Mouse (Mus musculus) activated CD4-positive, CD25-positive, alpha-beta regulatory T cell, adult 4 months (primary cell): ENCODE data around the gene Macc1. TPM values are rescaled to one million over a fixed set of nuclear protein-coding genes. Genes with fewer than 3 reads are reported as not detected.

Experiments
- ATAC-seq: one replicate; pipeline ENCODE4 v1.8.0; 2017
- polyA plus RNA-seq, 2 experiments: library from polyadenylated mRNA; unstranded; fragments of 100-300 nt; shearing (Covaris generic); gene quantifications; one replicate each; pipeline ENCODE4 v1.2.1; 2017

Macc1 gene
- polyA plus RNA-seq, 2 experiments from 2014 or later, result not detected

DNA sequence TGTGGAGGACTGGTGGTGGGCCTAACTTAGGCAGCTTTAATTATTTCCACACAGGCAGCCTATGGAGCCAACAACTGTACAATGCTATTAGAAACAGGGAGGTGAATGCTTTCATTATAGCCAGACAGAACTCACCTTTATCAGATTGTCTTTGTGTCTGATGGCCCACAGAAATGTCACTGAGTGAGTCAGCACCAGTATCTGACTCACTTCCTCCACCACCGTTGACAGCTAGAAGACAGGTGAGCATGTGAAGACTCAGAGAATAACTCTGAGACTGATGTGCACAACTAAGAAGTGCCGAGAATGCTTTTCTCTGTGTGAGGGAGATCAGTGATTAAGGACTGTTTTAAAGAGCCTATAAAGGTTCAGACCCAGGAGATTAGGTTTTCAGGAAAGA is 73.9 kb downstream of the Macc1 start:
- peak; percentile 83 for ATAC-seq

DNA sequence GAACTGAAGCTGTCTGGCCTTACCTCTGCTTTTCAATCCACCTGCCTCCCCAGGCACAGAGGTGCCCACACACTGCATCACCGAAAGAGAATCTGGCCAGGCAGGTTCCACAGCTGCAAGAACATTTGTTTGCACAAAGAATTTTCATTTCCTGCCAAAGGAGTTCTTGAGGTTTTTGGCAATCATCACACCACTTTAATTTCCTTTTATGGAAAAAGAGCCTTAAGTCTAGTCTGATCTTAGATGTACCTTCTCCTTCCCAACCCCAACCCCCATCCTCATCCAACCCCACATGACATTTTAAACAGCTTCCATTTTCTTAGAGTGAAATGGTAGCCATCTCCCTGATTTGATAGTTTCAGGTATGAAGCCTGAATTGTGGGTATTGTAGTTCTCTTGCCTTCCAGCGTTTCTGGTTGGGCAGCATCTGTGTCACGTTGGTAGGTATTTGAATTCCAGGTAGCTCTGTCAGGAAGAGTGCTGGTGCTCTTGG is 76.2 kb downstream of the Macc1 start:
- ATAC-seq, result no peak

DNA sequence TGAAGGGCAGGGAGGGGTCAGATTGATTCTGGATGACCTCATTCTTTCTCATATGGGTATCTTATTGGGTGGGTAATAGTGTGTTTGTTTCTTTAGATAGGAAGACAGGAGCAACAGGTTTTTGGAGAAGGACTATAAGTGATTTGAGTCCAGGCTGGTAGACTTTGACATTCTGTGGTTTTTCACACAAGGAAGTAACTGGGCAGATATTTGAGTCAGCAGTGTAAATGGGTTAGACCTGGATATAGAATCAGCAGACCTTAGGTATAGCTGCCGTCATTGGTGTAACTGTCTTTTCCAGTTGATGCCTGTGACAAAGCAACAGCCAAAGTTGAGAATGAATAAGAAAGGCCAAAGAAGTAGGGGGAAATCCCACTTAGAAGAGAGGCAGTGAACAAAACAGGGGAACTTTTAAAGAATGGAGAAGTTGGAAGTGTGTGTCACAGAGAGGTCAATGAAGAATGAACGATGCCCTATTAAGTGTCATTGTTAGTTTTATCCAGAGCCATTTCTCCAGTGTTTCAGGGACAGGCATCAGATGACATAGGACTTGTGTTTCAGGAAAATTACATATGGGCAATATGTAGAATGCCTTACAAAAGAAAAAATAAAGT is 84.1 kb downstream of the Macc1 start:
- ATAC-seq, result no peak

DNA sequence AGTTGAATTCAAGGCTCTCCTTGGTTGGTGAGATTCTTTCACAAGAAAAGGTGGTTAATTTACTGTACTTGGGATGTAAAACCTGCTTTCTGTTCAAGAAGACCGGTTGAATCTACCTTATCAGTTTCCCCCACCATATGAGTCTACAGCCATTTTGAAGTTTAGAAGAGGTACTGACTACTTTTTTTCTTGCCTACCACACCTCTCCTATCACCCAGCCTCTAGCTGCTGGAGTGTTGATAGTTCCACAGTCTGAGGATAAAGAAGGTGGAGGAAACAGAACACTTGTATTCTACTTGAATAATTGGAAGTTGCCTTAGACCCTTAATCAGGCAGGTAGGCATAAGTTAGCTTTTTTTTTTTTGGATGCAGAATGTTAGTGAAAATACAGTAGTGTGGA is 88.2 kb downstream of the Macc1 start:
- ATAC-seq, result no peak

DNA sequence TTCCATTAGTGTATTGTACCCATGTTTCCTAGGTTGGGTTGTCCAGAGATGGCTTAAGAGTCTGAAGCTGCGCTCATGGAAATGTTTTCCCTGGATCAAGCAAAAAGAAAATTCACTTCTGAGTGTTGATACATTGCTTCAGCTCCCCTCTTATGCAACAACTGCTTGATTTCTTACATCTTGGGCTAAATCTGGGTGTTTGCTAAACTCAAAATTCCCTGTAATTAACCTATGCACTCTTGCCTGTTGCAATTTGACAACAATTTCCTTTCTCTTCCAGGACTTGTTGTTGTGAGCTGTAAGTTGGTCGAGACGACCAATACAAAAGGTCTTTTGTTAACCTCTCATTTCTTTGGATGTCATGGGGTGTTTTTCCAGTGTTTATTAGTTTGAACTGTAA is 88.7 kb downstream of the Macc1 start:
- no peak for ATAC-seq

DNA sequence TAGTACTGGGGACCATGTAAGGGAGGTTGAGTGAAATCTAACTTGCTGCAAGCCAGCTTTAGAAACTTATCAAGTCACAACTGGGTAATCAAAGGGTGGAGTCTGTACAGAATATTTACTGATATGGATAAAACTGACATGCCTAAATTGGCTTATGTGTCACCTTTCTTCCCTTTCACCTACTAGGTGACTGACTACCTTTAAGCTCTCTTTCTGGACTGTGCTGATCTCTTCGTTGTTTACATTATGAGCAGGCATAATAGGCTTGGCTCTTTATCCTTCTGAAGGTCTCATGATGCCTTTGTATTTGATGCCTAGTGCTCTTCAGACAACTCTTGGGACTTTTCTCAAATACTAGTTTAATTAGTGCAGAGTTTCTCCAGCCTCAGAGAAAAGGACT is 90.7 kb downstream of the Macc1 start:
- ATAC-seq, result no peak

DNA sequence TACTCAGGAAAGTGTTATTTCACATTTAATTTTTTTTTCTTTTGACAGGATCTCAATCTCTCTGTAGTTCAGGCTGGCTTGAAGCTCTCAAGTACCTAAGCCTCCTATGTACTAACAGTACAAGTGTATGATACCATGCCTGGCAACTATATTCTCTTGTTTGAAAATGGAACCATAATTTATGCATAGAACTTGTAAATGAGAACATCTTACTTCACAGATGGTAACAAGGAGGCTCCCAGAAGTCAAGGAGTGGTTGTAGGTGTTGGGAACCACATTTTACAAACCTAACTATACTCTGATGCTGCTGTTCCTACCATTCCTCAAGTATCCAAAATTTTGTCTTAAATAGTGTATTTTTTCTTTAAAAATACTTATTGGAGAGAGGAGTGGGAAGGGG is 96.5 kb downstream of the Macc1 start:
- ATAC-seq, result no peak

DNA sequence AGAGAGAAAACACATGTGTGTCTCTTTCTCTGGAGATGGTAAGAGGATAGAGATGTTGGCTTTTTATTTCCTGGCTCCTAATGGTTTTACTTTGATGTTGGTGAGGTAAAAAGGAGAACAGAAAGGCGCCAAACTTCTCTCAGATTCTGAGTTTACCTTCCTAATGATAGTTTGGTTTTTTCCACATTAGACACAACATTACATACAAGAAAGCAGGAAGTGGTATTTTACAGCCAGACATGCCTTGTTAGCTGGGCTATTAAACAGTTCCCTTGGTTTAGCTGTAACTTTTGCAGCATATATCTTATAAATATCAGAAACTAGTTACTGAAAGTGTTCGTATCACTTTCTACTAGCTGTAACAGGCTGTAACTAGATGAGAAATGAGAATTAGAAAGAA is 96.9 kb downstream of the Macc1 start:
- no peak for ATAC-seq

DNA sequence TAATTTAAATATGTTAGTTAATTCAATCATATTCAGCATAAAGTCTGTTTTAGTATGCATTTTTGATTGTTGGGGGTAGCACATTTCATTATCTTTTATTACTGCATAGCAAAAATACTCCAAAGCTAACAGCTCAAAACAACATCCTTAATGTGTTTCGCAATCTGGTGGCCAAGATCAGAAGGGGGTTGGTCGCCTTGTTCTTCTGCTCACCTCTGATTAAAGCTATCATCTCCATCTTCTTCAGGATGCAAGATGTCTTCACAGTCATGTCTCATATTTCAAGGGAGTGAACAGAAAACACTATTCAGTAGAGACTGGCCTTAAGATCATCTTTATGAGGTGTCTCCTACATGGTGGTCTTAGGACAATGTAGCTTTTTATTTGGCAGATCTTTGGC is 97.9 kb downstream of the Macc1 start:
- no peak for ATAC-seq

DNA sequence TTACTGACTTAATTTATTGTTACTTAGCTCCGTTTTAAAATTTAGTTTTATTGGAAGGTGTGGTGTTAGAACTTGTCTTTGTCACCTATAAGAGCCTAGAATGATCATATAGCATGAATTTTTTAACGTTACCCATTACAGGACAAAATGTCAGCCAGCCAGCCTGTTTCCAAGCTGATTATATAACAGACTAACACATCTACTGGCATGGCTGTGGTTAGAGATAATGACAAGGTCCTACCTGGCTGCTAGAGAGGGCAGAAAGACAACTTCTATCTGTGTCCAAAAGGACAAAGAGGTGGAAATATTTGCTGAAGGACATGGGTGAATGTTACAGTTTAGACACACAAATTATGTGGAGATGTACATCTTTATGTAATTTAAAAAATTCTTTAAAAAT is 101.8 kb downstream of the Macc1 start:
- ATAC-seq, result no peak

DNA sequence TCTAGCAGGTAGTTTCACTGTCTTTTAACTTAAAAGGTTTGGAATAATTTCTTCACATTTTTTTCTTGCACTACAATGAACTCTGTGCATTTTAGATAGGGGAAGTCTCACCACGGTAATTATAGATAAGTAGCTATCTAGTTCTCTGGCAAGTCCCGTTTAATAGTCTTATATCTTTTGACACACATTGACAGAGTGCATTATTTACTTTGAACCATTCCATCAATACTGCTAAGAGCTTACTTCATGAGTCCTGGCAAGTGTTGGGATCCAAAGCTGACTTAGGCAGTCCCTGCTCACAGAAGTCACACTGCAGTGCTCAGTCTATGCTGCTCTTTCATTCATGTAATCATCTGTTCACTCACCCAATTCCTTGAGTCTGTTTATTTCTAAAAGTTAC is 111.7 kb downstream of the Macc1 start:
- ATAC-seq, result no peak

DNA sequence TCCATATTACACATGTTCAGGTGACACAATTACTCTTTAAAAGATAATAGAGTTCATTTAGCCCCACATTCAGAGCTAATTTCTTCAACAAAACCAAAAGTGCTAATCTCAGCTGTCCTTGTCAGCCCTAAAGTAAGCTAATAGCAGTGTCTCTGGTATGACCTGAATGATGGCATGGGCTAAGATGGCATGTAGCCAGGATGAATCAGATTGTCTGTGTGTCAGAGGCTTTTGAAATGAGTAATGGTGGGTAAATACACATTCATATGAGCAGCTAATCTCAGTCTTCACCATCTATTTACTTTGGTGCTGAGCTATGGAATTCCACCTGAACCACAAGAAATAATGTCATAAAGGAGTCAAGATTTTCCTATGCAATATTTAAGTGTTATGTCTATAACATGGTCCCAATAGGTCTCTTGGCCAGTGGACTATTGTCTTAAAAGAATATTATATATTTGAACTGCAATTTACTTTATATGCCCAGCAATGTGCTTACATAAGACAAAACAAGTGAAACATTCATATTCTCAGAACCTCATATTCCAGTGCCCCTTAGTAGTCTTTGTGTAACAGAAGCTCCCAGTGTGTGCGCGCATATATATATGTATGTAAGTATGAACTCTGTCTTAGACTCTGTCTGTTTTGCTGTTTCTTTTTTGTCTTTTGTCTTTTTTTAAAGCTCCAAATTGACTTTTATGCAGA is 112.3 kb downstream of the Macc1 start:
- ATAC-seq, result no peak

DNA sequence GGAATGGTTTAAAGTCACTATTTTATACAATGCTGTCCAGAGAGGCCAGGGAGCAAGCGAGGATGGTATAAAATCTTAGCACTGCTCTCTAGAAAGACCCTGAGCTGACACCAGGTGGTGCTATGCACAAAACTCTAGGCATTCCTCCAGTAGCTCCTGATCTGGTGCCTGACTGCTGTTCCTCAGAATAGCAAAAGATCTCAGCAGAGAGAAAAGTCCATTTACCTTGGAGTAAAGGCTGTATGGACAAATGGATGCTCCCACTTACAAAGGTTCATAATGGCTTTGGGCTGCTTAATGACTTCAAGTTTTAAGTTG is 112.8 kb downstream of the Macc1 start:
- ATAC-seq, result no peak

DNA sequence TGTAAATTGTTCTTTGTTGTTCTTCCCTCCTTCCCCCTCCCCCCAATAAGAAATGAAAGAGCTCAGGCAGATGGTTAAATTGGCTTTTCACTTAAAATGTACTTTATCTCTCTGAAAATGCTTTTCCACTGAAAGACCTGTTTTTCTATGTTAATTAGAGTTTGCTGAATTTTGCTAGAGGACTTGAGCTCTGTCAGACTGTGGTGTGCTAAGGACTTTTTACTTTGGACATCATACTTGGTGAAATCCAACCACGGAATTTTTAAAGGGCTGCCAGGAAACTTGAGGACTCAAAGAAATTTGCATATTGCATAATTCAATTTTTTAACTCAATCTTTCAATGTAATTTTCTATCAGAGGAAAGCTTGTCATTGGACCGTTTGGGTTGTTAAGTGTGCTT is 126.7 kb downstream of the Macc1 start:
- ATAC-seq, result no peak

DNA sequence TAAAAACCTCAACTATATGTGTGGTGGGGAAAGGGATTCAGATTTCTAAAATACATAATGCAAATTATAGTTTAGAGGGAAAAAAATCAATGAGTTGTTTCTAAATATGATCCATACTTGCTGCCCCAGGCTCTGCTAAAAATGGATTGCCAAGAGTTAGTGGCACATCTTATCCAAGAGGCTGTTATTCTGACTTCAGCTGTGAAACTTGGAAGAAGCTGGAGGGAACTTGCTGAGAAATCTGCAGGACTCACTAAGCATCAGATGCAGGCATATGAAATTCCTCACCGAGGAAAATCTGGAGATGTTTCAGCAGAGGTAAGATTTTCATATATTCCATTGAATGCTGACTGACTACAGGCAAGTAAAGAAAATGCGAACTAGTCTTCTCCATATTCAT is 136.0 kb downstream of the Macc1 start:
- ATAC-seq, result no peak

DNA sequence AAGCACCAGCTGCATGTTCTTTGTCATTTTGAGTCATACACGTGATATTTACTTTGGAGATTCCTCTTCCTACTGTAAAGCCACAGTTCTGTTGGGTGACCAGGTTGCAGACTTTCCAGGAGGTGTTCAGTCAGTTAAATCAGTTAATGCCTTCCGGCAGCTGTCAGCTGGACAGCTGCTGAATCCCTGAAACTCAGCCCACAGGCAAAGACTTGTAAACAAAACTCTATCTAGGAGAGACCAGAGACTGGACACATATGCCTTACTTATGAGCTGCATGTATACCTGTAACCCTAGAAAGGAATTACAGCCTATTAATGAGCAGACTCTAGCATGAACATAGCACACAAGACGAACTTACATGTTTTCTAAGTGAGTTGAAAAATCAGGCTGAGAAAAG is 137.2 kb downstream of the Macc1 start:
- ATAC-seq, result no peak

DNA sequence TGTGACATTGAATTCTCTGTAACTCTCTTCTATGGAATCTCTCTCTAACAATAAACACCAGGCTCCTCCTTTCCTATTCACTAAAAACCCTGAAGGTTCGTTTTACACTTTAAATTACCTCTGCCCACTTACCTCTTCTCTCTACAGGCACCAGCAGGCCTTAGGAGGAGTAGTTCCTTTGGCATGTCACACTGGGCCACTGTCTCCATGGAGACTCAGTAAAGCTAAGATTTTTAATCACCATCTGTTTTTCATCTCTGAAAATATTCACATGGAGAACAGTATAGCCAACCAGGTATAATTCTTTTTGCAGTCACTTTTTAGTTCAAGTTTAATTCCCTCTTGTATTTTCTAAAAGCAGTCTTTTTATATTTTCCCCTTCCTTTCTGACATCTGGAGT is 140.0 kb downstream of the Macc1 start:
- no peak for ATAC-seq

DNA sequence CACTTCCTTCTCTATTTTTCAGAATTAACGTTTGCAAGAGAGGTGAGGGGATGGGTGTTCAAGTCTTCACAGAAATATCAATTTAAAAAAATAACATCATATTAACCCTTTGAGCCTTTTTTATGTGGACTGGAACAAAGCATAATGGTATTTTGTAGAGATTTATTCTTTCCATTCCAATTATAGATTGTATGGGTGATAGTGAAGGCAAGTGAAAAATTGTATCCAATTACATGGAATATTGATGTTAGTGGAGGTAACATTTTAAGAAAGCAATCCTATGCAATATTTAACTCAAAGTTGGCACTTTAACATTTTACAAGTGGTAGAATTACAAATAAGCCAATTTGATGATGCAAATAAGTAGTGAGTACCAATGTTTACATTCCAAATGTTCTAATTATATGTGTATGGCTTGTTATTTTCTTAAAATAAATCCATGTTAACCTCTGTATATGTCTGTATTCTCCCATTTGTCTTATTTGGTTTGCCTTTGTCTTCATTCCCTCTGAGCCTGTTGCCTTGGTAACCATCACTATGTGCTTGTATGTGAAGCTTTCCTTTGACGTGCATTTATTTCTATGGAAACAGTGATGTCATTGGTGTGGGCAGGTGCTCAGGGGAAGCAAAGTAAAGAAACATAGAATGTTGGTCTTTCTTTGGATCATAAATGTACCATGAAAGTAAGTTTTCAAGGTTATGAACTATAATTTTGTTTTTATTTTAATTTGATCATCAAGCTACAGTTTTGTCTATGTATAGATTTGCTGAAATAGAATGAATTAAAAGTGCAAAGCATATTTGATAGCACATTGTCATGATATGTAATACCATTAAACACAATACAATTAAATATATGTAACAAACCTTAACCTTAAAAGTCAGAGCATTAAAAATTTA is 150.2 kb downstream of the Macc1 start:
- no peak for ATAC-seq

DNA sequence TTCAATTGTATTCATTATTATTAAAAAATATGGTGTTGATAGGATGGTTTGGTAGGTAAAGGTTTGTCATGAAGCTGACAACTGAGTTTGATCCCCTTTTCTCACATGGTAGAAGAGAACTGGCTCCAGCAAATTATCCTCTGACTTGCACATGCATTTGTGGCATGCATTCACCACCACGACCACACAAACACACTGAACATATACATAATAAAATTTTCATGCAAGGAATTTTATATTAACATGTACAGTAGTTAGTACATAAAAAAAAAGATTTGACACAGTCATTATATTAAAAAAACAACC is 150.8 kb downstream of the Macc1 start:
- no peak for ATAC-seq

DNA sequence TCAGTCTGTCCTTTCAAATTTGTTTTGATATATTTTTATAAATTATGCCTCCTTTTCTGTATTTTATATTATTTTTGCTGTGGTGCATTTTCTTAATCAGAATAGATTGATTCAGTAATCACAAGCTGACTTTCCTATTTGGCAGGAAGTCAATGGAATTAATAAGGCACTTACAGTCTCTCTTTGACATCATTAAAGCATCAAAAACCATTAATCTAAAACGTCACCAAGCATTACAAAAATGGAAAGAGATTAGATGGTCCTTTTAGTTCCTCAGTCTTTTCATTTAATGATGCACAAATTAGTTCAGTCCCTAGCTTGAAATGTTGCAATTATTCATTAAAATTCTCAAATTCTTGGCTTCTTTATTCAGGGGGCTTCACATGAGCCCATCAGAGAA is 153.6 kb downstream of the Macc1 start:
- no peak for ATAC-seq

DNA sequence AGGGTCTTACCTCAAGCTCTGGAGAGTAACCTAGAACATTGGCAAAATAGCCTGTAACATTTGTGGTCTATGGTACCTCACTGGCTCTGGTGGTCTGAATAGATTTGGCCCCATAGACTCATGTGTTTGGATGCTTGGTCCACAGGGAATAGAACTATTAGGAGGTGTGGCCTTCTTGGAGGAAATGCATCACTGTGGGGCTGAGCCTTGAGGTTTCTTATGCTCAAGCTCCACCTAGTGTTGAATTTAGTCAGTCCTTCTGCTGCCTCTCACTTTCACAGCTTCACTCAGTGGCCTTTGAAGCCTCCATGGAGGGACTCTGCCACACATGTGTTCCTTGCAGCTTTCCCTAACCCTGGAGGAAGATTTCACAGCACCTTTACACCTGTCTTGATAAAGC is 156.2 kb downstream of the Macc1 start:
- peak; percentile 68 for ATAC-seq

DNA sequence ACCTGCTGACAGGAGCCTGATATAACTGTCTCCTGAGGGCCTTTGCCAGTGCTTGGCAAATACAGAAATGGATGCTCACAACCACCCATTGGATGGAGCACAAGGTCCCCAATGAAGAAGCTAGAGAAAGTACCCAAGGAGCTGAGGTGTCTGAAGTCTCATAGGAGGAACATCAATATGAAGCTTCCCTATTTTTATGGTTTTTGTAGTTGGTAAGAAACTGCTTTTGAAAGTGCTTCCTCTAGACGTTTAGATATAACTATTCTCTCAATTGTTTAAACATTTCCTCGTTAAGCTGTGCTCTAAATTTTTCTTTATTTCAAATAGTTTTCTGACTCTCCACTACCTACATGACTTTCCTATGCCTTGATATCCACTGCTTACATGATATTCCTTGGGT is 169.2 kb downstream of the Macc1 start:
- no peak for ATAC-seq

DNA sequence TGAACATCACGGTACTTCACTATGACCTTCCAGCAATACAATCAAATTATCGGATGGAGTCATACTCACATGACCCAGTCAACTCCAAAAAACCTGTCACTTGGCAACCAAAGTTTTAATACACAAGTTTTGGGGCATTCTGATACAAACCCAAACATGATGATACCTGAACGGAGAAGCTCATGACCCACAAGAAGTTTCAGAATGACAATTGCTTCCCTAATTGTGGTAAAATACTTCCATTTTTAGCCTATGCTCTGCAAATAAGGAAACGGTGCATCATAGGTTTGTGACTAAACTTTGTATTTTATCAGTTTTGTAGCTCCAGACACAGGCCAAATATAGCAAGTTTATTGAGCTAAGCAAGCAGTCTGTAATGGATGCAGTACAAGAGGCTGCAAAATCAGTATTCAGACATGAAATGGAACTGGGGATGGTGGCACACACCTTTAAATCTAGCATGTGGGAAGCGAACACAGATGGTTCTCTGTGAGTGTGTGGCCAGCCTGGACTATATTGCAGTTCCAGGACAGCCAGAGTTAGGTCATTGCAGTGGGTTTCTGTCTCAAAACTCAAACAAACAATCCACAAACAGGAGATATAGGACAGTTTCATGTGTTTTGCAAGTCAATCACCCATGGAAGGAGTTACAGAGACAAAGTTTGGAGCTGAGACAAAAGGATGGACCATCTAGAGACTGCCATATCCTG is 170.0 kb downstream of the Macc1 start:
- ATAC-seq, result no peak
